Mouse (Mus musculus): ENCODE results near the gene Ypel1. TPM values are rescaled to one million over a fixed set of nuclear protein-coding genes. Genes with fewer than 3 reads are reported as not detected.

Gene Ypel1
- polyA plus RNA-seq (2012; rRNA removed), result 0.43 and 0.61 TPM in 2 replicates

- Histone ChIP-seq H3K27ac (ENCODE audit: insufficient read depth, low read length) (0 out of 2 replicates have a peak within 1 kb of the TSS, but pooled peaks have one; percentile 21), H3K4me3 (ENCODE audit: extremely low read depth, insufficient read depth, insufficient read length) (peak within 1 kb of the TSS; percentile 72), H3K27me3 (ENCODE audit: control insufficient read depth, insufficient read depth, low read length) (no peaks in the 10 kb centered on the region), H3K36me3 (ENCODE audit: control insufficient read depth, insufficient read depth, low read length) (no peaks in the 10 kb centered on the region), H3K4me1 (ENCODE audit: control insufficient read depth, insufficient read depth, insufficient read length) (0 out of 2 replicates have a peak, but pooled peaks cover 4% of the 10 kb centered on the region)
- peak; percentile 21 to 77 for DNase-seq (ENCODE audit: low read depth in 1 of 2, low spot score in 2 of 2)
- TF ChIP-seq CTCF (IDR thresholded peaks at IDR 0.05; ENCODE audit: extremely low read depth, insufficient read depth, insufficient read length, insufficient replicate concordance) (no peak), POLR2A (IDR thresholded peaks at IDR 0.05; ENCODE audit: low read depth, low read length) (peak; percentile 20)
- under 1% methylated on average over 73 of the region's 76 CpGs for WGBS
These were observed at the start of gene Ypel1 for GRCm38 (mm10) chr16:17069511-17070443. TSS of gene Ypel1 (plus strand) at chr16:17069696.

DNA sequence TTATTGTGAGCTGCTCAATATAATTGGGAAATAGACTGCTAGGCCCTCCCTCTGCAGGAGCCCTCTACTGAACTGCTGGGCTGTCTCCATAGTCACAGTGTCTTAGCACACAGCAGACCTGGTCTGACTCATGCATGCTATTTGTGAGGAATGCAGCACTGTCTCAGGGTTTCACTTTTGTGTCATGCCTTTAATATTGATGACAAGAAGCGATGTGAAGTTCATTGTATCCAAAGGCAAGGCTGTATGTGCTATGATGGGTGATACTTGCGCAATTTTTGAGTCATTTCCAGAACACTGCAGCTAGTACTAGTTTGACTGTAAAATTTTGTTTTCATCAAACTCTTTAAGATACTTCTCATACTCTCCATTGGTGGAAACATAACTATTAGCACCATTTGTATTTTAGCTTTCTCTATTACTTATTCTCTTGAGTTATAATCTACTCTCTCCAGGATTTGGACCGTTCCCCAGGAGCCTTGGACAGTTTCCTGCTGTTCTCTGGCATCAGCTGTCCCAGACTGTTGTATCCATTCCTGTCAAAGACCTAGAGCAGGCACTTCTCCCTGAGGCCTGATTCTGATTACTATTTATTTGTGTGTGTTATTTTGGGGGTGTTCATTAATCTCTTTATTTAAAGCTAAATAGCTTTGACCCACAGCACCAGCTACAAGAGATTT lies 44.9 kb upstream of the Ypel1 start:
- Histone ChIP-seq H3K27me3 (ENCODE audit: control insufficient read depth, insufficient read depth, low read length) (no peaks in the 10 kb centered on the region), H3K4me3 (ENCODE audit: extremely low read depth, insufficient read depth, insufficient read length) (no peak overlapping the region), H3K4me1 (ENCODE audit: control insufficient read depth, insufficient read depth, insufficient read length) (no peaks in the 10 kb centered on the region), H3K36me3 (ENCODE audit: control insufficient read depth, insufficient read depth, low read length) (peaks cover 27% of the 10 kb centered on the region), H3K27ac (ENCODE audit: insufficient read depth, low read length) (no peak overlapping the region)
- no peak for DNase-seq (ENCODE audit: low read depth in 1 of 2, low spot score in 2 of 2)
- TF ChIP-seq CTCF (IDR thresholded peaks at IDR 0.05; ENCODE audit: extremely low read depth, insufficient read depth, insufficient read length, insufficient replicate concordance) (no peak), POLR2A (IDR thresholded peaks at IDR 0.05; ENCODE audit: low read depth, low read length) (no peak)
- 91% methylated on average over 3 of the region's 3 CpGs for WGBS

DNA sequence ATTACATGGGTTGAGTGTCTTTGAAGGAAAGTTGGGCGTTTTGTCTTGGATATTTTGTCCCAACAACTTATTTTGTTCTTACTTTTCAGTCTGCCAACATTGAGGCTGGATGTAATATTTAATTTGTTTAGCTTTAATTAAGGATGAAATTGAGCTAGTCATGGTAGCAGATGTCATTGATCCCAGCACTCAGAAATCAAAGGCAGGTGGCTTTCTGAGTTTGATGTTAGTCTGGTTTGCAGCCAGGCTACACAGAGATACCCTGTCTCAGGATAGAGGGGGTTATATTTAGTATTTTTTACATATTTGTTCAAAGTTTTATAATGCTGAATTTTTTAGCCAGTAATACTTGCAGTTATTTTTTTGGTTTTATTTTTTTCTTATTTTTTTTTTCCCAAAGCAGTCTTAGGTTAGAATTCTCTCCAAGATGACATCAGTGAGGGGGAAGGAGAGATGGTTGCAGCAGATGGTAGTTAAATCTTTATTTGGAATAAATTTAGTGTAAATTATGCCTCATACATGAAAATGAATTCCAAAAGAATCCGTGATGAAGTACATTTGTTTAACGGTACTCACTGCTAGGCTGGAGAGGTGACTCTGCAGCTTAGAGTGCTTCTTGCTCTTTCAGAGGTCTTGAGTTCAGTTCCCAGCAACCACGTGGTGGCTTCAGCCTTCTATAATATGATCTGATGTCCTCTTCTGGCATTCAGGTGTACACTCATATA lies 39.4 kb upstream of the Ypel1 start:
- TF ChIP-seq POLR2A (IDR thresholded peaks at IDR 0.05; ENCODE audit: low read depth, low read length), result no peak
- TF ChIP-seq CTCF (IDR thresholded peaks at IDR 0.05; ENCODE audit: extremely low read depth, insufficient read depth, insufficient read length, insufficient replicate concordance), result no peak
- 94% methylated on average over 4 of the region's 4 CpGs for WGBS
- Histone ChIP-seq H3K27me3 (ENCODE audit: control insufficient read depth, insufficient read depth, low read length) (no peaks in the 10 kb centered on the region), H3K36me3 (ENCODE audit: control insufficient read depth, insufficient read depth, low read length) (peaks cover 25% of the 10 kb centered on the region), H3K27ac (ENCODE audit: insufficient read depth, low read length) (no peak overlapping the region), H3K4me1 (ENCODE audit: control insufficient read depth, insufficient read depth, insufficient read length) (no peaks in the 10 kb centered on the region), H3K4me3 (ENCODE audit: extremely low read depth, insufficient read depth, insufficient read length) (no peak overlapping the region)
- no peak for DNase-seq (ENCODE audit: low read depth in 1 of 2, low spot score in 2 of 2)

DNA sequence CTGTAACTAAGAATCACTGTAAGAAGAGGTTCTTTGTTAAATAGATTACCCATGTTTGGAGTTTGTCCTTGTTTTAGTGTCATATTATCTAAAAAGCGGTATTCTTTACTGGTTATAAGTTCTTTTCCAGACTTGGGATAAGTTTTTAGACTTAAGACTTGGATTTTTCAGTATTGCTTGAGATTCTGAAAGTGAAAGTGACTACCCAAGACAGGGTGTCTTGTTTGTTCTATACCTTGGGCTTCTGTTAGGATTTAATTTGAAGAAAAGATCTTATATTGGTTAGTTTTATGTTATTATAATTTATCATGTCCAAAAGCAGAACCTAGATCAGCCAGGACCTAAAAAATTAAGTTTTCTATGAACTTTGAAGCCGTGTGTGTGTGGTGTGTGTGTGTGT lies 35.7 kb upstream of the Ypel1 start:
- Histone ChIP-seq H3K36me3 (ENCODE audit: control insufficient read depth, insufficient read depth, low read length) (peaks cover 39% of the 10 kb centered on the region), H3K27ac (ENCODE audit: insufficient read depth, low read length) (no peak overlapping the region), H3K4me3 (ENCODE audit: extremely low read depth, insufficient read depth, insufficient read length) (no peak overlapping the region), H3K4me1 (ENCODE audit: control insufficient read depth, insufficient read depth, insufficient read length) (no peaks in the 10 kb centered on the region), H3K27me3 (ENCODE audit: control insufficient read depth, insufficient read depth, low read length) (no peaks in the 10 kb centered on the region)
- no peak for DNase-seq (ENCODE audit: low read depth in 1 of 2, low spot score in 2 of 2)
- TF ChIP-seq CTCF (IDR thresholded peaks at IDR 0.05; ENCODE audit: extremely low read depth, insufficient read depth, insufficient read length, insufficient replicate concordance) (no peak), POLR2A (IDR thresholded peaks at IDR 0.05; ENCODE audit: low read depth, low read length) (no peak)
- WGBS, result 93% methylated on average over 2 of the region's 2 CpGs

DNA sequence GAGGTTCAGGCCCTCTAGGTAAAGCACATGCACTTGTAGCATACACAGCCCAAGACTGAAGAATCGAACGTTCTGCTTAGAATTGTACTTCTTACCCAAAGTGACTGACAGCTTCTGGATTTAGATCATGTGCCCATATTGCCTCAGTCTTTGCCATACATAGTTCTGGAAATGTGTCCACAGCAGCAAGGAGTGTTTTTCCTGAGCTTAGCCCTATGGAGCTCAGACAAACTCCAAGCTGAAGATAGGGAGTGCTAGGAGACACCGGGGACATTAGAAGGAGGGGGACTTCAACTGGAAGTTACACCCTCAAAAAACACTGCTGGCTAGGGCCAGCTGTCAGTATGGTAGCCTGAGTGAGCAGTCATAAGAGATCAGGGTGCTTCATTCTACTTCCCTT lies 28.8 kb upstream of the Ypel1 start:
- Histone ChIP-seq H3K27ac (ENCODE audit: insufficient read depth, low read length) (no peak overlapping the region), H3K4me3 (ENCODE audit: extremely low read depth, insufficient read depth, insufficient read length) (no peak overlapping the region), H3K36me3 (ENCODE audit: control insufficient read depth, insufficient read depth, low read length) (peaks cover 39% of the 10 kb centered on the region), H3K4me1 (ENCODE audit: control insufficient read depth, insufficient read depth, insufficient read length) (no peaks in the 10 kb centered on the region), H3K27me3 (ENCODE audit: control insufficient read depth, insufficient read depth, low read length) (no peaks in the 10 kb centered on the region)
- no peak for DNase-seq (ENCODE audit: low read depth in 1 of 2, low spot score in 2 of 2)
- TF ChIP-seq POLR2A (IDR thresholded peaks at IDR 0.05; ENCODE audit: low read depth, low read length), result no peak
- TF ChIP-seq CTCF (IDR thresholded peaks at IDR 0.05; ENCODE audit: extremely low read depth, insufficient read depth, insufficient read length, insufficient replicate concordance), result no peak
- whole genome bisulfite sequencing, result 95% methylated on average over 3 of the region's 3 CpGs

DNA sequence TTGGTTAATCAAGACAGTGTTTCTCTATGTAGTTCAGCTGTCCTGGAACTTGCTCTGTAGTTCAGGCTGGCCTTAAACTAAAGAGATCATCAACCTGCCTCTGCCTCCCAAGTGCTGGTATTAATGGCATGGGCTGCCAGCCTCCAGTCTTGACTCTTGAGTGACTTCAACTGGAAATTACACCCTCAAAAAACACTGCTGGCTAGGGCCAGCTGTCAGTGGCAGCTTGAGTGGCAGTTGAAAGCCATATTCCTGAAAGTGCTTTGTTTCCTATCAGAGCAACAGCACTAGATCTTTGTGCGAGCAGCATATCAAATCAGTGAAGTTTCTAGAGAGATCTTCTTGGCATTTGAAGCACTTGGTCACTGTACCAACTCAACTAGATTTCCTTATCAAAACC lies 28.1 kb upstream of the Ypel1 start:
- H3K4me3 ChIP-seq (ENCODE audit: extremely low read depth, insufficient read depth, insufficient read length), result no peak overlapping the region

More for the DNA sequence above, 28.1 kb upstream of the Ypel1 start:
- Histone ChIP-seq H3K27ac (ENCODE audit: insufficient read depth, low read length) (no peak overlapping the region), H3K4me1 (ENCODE audit: control insufficient read depth, insufficient read depth, insufficient read length) (no peaks in the 10 kb centered on the region), H3K27me3 (ENCODE audit: control insufficient read depth, insufficient read depth, low read length) (no peaks in the 10 kb centered on the region), H3K36me3 (ENCODE audit: control insufficient read depth, insufficient read depth, low read length) (peaks cover 33% of the 10 kb centered on the region)
- no peak for TF ChIP-seq POLR2A (IDR thresholded peaks at IDR 0.05; ENCODE audit: low read depth, low read length)
- TF ChIP-seq CTCF (IDR thresholded peaks at IDR 0.05; ENCODE audit: extremely low read depth, insufficient read depth, insufficient read length, insufficient replicate concordance), result no peak
- DNase-seq (ENCODE audit: low read depth in 1 of 2, low spot score in 2 of 2), result no peak
- 93% methylated on average over 1 of the region's 1 CpGs for WGBS

All from spleen, adult 2 months (tissue).